Mouse (Mus musculus) adrenal gland, adult 18-20 months (tissue): ENCODE data around the gene Hacd4. TPM values are rescaled to one million over a fixed set of nuclear protein-coding genes. Genes with fewer than 3 reads are reported as not detected.
"Not testable (repeated sequence)": the region's sequence is repeated elsewhere in the genome, so short reads cannot be mapped to it uniquely, and the experiment has no call there.

Experiments
- DNase-seq, 2 experiments: peaks; one replicate each; pipeline ENCODE4 v3.0.0; 2021 to 2022; ENCODE audit warnings: low spot score in 2 of 2
- total RNA-seq, 2 experiments: library from RNA; stranded (reverse); gene quantifications; 1 replicate in 1 of 2; 2 replicates in 1 of 2; pipeline ENCODE4 v1.2.3; 2021

The Hacd4 gene
- total RNA-seq, 2 experiments from 2014 or later: 3.7 to 4.2 TPM

DNA sequence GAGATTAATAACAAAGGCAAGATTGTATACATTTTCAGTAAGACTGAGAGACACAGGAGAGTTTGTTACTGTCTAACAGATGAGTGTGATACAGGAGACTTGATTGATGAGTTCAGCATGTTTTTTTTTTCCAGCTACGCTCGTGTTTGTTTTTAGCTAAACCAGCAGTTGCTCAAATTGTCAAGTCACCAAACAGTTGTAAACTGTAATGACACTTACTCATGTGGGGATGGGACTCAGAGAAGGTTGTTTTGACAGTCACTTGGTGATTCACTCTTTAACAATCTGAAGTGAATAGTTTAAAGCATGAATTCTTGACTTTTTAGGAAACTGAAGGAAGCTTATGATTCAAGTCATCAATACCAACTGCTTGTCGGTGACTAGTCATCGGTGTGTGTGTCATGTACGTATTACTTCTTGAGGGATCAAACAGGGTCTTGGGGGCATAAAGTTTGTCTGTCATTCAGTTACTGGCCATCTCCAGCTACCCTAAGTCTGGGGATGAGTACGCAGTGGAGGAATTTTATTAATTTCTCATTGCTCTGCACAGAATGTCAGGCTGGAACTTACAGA, 2.0 kb downstream of the Hacd4 start:
- DNase-seq: no peak

DNA sequence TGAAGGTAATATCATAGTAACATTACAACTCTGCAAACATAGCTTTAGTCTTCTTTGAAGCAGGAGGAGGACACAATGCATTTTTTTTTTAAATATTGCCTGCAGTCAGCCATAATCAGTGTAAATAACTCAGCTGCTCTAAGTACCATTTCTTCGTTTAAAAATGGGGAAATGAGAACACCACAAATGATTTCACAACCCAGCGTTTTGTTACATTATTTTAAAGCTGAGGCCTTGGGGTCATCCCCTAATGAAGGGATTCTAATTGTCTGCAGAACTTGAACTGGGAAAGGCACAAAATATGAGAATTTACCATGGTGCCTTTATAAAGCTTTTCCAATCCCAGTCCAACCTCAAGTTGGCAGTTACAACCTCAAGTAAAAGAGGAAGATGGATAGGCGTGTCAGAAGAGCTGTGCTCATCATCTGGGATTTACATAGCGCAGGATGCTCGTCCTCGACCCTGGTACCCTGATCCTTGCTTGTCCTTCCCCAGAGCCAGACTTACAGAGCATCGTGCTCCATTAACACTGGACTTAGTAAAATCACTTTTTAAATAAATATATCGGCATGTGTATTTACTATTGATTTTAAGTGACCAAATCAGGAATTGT, 6.2 kb downstream of the Hacd4 start:
- DNase-seq: no peak

DNA sequence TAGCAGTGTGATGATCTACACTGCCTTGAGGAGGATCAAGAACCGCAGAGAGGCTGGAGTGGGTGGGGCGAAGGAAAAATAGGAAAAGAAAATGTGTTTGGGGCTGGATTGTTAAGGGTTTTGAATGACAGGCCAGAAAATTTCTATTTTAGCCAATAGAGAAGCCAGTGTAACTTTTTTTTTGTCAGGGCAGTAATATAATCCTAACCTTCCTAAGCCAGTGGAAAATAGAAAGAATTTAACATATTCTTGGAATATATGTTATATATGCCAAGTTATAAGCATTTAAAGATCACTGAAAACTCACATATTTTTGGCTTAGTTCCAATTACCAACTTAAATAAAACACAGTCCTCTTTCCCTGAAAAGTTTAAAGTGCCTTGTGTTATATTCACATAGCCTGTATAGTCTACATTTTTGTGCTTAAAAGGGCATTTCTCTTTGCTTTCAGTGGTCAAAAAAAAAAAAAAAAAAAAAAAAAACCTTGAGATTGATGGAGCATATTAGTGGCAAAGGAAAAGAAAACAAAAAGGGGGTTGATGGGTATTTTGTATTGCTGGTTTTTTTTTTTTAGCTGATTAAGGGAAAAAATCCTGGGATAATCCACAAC, 11.0 kb downstream of the Hacd4 start:
- DNase-seq: no peak

DNA sequence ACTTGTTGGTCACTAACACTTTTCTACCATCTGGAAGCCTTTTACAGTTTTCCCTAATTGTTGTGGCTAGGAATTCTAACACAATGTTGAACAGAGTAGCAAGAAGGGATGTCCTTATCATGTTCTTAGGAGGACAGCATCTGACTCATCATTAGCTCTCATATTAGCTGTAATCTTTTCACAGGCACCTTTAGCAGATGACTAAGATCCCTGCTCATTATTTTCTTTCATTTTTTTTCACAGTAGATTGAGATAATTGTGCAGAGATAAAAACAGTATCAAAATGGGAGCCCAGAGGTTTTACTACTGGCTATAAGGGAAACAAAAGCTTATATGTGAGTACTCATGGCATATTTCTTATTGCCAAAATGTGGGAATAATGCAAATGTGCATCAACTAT, 14.2 kb downstream of the Hacd4 start:
- DNase-seq: no peak

DNA sequence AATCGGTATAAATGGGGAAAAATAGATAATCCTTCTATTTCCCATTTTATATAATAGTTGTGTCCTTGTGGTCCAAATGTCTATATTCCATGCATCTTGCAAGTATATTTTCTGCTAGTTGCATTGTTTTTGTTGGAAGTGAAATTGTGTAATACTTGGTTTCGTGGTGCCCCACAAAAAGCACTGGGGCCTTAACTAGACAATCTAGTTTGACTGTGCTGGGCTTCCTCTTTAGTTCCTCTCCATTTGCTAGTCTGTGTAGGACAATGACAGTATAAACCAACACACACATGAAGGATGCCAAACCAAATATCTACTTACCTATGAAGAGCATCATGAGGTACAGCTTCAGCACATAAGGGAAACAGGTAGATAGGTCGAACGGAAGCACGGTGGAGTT, 19.4 kb downstream of the Hacd4 start:
- no peak for DNase-seq

DNA sequence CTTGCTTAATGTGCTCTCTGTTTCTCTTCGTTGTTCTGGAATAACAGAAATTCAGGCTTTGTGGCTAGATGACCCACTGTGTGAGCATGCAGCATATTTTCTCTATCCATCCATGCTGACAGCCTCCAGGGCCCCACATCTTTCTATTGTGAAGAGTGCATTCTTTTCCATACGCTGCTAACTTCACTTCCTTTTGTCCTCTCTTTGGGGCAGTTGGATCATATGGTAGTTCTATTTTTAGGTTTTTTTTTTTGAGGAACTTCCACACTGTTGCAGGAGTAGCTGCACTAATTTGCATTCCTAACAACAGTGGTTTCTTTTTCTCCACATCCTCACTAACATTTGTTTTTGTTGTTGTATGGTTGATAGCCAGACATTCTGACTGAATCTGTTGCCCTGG, 23.7 kb downstream of the Hacd4 start:
- no peak for DNase-seq

DNA sequence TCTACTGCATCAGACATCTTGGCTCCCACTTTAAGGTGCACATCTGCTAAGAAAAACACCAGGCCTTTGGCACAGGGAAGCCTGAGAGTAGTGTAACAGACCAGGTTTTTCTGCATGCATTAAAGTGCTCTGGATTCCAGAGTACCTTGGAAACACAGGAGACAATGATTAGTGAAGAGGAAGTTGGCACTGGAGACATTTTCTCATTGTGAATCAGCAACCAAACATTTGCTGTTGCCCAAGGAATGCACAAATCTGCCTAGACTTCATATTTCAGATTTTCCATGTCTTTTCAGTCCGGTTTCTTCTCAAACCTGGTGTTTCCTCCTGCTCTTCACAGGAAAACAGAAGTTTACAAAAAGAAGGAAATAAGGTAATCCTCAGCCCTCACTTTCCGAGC, 26.4 kb downstream of the Hacd4 start:
- DNase-seq: no peak

DNA sequence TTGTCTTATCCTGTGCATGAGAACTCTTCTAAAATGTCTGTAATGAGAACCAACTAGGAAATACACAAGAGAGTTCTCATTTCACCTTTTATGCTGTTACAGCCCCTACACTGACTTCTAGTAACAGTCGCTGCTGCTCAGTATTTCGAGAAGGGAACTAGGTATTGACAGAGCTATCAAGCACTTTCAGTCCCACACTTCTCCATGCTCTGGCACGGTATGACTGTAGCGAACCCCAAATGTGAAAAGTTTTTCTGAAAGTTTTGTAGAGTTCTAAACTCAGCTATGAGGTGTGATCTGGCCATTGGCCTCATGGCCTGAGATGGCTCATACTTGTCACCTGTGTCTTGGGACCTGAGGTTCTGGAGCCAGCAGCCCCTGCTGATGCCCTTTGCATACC, 29.4 kb downstream of the Hacd4 start:
- DNase-seq: no peak

DNA sequence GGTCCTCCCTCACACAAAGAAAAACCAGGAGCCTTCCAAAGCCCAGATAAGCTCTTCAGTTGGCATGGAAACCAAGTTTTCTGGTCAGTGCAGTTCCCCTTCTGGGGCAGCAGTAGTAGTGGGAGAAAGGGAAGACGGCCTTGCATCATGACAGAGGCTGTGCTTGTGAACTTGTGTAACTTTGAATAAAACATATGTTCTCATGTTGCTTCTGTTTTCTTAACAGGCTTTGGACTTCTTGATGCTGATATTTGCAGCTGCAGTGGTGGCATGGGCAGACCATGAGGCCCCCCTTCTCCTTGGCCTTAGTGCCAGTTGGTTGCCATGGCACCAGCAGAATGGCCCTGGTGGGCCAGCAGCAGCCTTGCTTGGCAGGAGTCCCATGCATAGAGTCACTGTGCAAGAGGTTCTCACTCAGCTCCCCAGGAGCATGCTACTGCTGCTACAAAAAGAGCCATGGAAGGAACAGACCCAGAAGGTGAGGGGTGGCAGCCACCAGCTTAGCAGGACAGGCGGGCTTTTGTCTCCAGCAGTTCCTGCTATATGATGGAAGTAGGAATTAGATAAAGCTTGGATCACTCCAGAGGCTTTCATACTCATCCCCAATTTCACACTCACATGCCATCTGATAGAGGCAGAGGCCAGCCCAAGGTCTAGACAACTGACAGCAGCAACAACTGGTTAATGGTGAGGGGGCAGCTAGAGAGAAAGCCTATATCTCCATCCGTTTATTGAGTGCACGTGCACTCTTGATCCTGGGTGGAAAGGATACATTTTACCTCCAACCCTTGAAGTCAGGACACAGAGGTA, 31.6 kb downstream of the Hacd4 start:
- DNase-seq: peak in 1 of 2 experiments; percentile 10

DNA sequence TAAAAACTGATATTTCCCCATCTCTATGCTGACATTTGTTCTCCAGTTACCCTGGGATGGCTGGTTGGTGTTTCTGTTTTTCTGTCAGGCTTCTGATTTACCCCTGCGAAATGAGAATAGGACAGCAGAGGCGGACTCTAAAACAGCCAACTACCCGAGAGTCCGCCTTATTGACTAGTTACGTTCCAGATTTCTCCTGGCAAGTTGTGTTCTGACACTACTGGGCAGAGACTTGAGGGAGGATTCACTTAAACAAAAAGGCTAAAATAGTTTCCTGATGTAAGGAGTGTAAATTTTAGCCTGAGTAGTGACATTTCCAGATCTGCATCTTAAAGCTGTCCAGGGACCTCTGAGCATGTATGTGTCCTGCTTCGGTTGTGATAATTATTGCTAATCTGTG, 35.8 kb downstream of the Hacd4 start:
- no peak for DNase-seq

DNA sequence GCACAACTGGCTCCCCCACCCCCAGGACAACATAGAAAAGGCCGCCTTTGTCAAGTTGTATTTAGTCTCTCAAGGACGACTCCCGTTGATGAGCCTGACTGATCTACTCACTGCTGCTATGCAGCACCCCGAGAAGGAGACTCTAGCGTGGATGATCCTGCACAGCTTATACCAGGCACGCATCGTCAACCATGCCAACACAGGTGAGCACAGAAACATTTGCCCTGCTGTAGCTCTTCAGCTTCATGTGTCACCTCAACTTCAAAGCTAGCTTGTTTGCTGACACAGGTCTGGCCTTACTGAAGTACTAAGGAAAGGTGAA, 37.8 kb downstream of the Hacd4 start:
- no peak for DNase-seq

DNA sequence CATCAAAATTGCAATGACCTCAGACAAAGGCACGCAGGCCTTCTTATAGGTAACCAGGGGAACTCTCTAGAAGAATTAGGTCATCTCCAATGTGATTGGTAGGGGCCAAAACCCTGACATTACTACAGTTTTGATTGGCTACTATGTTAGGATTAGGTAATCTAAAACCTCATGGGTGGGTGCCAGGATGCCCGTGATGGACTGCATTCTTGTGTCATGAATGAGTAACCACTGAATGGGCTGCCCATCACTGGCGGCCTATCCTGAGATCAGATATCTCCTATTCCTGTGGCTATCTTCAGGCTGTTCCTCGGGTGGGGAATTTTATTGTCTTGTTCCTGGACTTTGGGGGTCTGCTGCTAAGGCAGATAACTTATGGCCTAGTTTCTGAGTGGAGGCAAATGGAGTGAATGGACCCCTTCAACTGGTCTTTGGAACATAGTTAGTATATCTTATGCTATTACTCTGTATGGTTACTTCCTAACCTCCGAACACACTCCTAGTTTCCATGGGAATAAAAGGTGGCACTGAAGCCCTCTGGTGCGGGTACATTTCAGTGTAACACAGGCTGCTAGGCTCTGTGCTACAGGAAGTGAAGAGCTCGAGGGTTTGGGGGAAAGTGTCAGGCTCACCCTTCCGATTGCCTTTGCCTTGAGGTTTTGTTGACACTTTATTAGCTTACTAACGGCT, 38.3 kb downstream of the Hacd4 start:
- DNase-seq: no peak

DNA sequence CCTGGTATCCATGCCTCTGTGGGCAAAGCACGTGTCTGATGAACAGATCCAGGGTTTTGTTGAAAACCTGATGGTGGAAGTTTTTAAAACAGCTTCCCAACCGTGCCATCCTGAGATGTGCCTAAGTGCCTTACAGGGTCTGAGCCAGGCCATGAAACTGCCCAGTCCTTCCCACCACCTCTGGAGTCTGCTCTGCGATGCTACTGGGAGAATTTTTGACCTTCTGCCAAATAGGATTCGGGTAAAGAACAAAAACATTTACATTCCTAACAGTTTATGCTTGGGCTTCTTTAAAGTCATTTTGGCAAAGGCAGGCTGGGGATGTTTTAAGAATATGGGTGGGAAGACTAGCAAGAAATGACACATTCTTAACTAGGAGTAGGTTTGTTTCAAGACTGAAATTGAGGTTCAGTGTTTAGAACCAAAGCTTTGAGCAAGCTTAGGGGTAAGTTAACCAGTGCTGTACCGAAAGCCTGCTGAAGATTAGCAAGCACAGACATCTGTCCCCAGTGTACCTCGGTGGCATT, 41.7 kb downstream of the Hacd4 start:
- DNase-seq: no peak

DNA sequence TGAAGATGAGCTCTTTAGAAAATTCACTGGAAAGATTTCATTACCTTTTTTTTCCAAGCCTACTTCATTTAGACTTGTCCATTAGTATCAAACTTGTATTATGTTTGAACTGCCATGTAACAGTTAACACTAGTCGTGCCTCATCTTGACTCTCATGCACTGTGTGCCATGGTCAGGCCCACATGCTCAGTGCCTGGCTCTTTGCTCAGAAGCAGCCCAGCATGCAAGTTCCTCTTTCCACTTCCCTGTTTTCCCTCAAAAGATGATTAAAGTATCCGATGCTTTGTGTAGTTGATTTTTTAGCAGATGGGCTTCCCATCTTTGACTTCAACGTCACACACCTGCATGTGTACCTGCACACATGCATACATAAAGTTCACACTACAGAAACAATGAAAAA, 43.0 kb downstream of the Hacd4 start:
- DNase-seq: no peak

DNA sequence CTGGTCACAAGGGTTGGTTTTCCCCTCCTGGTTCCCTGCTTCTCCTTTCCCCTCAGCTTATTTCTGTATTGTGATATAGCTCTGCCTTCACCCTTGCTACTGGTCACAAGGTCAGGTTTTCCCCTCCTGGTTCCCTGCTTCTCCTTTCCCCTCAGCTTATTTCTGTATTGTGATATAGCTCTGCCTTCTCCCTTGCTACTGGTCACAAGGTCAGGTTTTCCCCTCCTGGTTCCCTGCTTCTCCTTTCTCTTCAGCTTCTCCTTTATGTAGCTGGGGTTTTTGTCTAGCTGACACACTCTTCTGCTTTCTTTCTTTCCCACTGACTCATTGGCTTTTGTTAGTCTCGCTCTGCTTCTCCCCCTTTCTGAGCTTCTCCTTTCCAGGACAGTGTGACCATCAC, 48.1 kb downstream of the Hacd4 start:
- DNase-seq: not testable (repeated sequence)

DNA sequence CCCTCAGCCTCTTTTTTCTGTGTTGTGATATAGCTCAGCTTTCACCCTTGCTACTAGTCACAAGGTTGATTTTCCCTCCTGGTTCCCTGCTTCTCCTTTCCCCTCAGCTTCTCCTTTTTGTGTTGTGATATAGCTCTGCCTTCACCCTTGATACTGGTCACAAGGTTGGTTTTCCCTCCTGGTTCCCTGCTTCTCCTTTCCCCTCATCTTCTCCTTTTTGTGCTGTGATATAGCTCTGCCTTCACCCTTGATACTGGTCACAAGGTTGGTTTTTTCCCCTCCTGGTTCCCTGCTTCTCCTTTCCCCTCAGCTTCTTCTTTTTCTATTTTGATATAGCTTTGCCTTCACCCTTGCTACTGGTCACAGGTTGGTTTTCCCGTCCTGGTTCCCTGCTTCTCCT, 48.7 kb downstream of the Hacd4 start:
- DNase-seq: no peak

DNA sequence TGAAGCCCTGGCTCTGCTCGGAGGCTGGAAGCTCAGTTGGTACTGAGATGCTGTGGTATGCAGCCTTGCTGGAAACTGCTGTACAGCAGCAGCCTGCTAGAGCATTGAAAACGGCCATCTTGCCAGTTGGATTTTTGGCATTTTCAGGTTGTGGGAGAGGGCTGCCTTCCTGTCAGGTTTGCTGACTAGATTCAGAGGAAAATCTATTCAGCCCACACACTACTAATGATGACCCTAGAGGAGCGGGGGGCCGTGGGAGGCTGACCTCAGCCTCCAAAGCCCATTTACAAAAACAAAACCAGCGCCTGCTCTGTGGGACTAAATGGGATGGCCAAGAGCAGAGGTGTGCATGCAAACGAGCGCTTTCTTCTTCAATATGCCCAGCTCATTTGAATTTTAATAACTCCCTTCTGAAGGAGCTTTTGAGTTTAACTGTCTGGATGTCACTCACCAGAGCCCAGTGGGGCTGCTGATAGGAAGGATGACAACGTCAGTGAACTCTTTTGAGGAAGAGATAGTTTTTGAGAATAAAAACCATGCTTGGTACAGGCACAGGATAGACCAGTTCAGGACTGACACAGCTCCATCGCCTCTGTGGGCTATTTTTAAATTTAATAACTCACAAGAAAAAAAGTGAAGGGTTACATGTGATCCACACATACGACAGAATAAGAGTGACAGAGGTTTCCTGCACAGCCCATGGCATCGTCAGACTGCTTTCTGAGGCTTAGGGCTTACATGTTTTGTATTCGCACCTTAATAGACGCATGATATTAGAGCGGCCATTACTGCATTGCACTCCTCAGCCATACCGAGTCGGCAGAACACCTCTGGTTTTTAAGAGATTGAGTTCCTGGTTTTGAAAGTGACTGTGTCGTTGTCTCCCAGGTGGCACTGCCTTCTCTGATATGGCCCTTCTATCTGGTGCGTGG, 66.2 kb downstream of the Hacd4 start:
- no peak for DNase-seq

DNA sequence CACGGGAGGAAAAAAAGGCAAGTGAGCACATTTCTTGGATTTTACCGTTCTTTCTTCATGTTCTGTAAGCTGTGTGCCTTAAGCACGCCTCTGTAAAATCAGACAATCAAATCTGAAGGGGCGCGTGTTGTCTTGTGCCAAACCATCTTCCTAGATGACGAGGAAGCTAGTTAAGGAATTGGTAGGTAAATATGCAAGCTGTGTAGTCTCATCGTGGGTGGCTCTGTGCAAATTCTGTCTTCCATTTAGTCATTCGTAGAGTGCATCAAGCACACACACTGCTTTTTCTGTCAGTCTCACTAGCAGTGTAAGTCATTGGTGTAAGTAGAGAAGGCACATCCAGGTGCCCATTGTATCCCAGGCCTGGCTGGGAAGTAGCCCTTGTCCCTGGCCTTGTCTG, 67.9 kb downstream of the Hacd4 start:
- no peak for DNase-seq

DNA sequence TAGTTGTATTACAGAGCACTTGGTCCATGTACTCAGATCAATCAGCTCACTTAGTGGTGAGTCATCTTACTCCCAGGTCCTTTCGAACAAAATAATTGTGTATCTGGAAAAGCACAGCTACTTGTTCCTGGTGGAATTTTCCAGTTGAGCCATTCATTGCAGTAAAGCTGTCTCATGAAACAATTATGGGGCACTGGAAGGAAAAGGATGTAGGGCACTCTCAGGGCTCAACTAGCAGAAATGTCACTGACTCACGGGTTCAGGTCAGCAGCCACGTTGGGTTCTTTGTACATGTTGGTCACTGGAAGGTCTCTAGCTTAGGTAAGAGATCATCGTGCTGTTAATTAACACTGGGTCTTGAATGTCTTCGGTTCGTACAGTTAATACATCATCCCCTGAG, 68.8 kb downstream of the Hacd4 start:
- DNase-seq: no peak

DNA sequence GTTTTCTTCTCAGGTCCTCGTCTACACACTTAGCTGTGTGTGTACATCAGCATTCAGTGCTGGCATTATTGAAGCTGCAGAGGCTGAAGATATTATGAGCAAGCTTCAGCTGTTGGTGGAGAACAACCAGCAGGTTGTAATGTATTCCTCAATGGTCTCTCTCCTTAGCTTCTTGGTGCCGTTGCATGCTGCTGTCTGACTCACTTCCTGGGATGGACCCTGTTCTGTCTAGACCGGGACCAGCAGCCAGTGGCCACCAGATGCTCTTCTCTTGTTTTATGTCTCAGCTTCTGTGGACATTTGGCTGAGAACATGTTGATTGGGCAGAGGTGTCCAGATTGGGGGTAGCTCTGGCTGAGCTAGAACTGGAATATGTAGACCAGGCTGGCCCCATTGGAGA, 81.3 kb downstream of the Hacd4 start:
- DNase-seq: no peak
